Mouse (Mus musculus): ENCODE data around the gene Mgmt.

DNA sequence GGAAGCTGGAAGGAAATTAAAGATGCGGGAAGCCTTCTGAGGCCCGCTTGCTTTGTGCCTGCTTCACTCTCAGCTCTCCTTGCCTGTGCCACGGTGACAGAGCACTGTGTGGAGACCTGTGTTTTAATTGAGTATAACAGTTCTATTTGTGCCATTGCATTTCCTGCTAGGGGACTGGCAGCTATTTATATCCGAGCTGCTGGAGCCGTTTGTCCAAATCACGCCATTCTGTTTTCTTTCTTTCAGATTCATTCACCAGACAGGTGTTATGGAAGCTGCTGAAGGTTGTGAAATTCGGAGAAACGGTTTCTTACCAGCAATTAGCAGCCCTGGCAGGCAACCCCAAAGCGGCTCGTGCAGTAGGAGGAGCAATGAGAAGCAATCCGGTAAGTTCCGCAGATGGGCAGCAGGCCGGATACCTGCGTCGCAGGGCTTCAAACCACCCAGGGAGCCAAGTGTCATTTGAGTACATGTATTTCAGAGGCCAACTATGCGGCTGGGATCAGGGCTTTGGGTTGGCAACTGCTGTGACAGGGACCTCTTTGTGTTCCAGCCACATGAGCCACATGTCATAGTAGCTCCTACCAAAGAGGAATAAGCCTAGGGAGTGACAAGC lies 226.9 kb downstream of the Mgmt start:
- no peak for TF ChIP-seq GATA1 (IDR thresholded peaks at IDR 0.05; ENCODE audit: low read length)
- no peak for TF ChIP-seq TAL1 (IDR thresholded peaks at IDR 0.05; ENCODE audit: low read length)

All from erythroblast, embryonic 14.5 days (primary cell).